Mouse (Mus musculus): ENCODE results near the gene Tmem107.

Gene Tmem107

GRCm38 (mm10) chr11:69070590-69071222 is at the start of gene Tmem107:
Tmem107 (plus strand) TSS chr11:69070806.
- peak; percentile 86 to 93 for DNase-seq (ENCODE audit: low spot score in 2 of 2)

GRCm38 (mm10) chr11:69026562-69026961 is 44.0 kb upstream of the Tmem107 start:
- no peak for DNase-seq (ENCODE audit: low spot score in 2 of 2)

DNA sequence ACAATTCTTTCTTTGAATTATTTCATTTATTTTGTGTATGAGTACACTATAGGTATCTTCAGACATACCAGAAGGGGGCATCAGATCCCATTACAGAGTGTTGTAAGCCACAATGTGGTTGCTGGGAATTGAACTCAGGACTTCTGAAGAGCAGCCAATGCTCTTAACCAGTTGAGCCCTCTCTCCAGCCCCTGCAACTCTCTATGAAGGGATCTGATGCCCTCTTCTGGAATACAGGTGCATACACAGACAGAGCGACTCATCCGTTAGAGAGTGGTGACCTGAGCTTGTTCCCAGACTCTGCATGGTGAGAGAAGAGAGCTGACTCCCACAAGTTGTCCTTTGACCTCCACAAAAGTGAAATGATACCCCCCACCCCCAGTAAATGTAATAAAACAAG is 41.8 kb upstream of the Tmem107 start:
- DNase-seq (ENCODE audit: low spot score in 2 of 2): no peak

DNA sequence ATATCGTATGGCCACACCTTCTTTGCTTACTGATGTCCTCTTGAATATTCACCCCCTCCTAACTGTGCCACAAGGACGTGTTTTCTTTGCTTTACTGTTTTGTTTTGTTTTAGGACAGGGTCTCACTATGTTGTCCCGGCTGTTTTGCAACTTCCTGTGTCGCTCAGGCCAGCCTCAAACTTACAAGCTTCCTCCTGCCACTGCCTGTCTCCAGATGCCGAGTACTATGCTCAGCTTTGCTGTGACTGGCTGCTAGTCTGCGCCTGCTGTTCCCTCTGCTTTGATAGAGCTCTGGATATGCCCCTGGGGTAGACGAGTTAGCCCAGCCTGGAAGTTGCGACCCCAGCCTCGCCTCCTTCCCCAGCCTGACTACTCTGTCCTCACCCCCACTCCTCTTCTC is 37.1 kb upstream of the Tmem107 start:
- no peak for DNase-seq (ENCODE audit: low spot score in 2 of 2)

DNA sequence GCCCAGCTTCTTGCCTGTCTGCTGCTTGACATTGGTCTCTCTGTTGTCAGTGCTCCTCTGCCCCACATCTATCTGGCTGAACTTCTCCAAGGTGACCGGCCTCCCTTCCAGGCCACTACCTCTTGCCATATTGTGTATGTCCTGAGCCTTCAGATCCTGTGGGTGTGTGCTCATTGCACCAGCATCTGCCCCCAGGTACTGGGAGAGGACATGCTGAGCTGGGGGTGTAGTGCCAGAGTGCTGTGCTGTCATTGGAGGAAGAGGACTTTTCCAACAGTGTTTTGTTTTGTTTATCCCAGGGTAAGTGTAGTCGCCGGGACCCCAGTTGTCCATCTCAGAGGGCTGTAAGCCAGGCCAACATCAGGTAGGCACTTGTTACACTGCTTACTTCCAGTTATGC is 36.0 kb upstream of the Tmem107 start:
- DNase-seq (ENCODE audit: low spot score in 2 of 2): no peak

- DNase-seq (ENCODE audit: low spot score in 2 of 2): no peak
Observed at GRCm38 (mm10) chr11:69035411-69035810, 35.2 kb upstream of the Tmem107 start.

- peak; percentile 67 to 81 for DNase-seq (ENCODE audit: low spot score in 2 of 2)
Observed at GRCm38 (mm10) chr11:69035849-69036248, 34.8 kb upstream of the Tmem107 start.

GRCm38 (mm10) chr11:69036486-69037230 is 33.9 kb upstream of the Tmem107 start:
- DNase-seq (ENCODE audit: low spot score in 2 of 2): peak; percentile 82

GRCm38 (mm10) chr11:69037231-69038061 is 33.2 kb upstream of the Tmem107 start:
- peak; percentile 64 to 75 for DNase-seq (ENCODE audit: low spot score in 2 of 2)

DNA sequence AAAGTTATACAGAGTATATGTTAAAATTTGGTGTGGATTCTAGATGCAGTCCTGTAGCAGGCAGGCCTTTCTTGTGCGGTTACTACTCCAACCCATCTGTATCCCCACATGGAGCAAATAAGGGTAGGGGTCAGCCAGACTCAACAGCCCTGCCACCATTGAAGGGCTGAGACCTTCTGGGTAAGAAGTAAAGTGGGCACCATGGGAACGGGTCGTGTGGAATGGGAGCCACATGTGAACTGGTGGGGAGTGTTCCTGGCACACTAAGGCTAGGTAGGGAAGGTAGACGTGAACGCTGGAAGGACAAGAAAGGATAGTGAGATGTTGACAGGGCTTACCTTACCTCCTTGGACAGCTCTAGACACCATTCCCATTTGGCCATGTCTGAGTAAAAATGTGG is 32.4 kb upstream of the Tmem107 start:
- no peak for DNase-seq (ENCODE audit: low spot score in 2 of 2)

DNA sequence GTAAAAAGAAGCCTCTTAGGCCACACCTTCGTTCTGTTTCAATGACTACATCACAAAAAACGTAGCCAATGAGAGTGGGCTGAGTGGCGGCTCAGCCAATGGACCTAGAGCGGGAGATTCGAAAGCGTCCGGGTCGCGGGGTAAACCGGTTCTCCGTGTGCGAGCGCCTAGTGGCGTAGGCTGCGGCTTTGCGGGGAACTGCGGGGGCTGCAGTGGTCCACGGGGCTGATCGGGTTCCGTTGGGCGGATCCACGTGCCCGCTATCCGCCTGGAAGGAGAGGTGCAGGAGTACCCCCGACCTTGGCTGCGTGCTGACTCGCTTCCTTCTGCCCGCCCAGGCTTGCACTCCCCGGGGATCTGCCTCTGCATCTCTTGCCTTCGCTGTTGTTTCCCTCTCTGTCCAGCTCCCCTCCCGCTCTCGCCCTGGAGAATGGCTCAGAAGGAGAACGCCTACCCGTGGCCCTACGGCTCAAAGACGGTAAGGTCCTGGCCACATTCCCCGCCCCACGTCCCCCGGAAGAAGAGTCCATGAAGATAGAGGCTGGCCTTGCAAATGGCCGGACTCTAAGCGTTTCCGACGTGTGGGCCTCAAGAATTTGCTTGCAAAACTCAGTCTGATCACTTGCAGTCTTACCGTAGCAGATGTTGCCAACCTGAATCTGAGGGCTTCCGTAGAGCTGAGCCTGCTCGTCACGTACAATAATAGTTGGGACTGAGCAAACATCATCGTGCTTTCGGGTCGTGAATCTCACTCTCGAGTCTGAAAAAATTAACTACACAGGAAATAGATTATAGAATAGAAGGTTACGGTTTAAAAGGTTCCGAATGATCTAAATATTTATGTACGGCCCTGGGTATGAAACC is 24.8 kb upstream of the Tmem107 start, which contains the start of gene Aurkb:
TSS of gene Aurkb (plus strand) at position 117 of the 864 bp plus-strand sequence.
- peak; percentile 73 to 80 for DNase-seq (ENCODE audit: low spot score in 2 of 2)

DNA sequence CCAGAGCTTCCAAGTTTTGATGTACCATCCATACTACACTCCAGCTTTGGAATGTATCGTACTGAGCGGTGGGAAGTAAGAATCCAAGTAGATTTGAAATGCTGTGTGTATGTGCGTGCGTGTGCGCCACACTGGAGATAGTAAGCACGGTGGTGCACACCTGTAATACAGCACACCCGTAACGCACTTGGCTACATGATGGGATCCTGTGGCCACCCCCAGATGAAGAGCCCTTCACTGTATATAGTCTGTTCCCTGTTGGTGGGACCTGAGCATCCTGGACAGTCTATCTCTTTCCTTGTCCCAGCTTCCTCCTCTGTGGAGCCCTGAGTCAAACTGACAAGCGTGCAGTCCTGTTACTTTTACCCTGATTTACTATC is 24.2 kb upstream of the Tmem107 start:
- DNase-seq (ENCODE audit: low spot score in 2 of 2): no peak

GRCm38 (mm10) chr11:69047592-69047991 is 23.0 kb upstream of the Tmem107 start:
- no peak for DNase-seq (ENCODE audit: low spot score in 2 of 2)

DNA sequence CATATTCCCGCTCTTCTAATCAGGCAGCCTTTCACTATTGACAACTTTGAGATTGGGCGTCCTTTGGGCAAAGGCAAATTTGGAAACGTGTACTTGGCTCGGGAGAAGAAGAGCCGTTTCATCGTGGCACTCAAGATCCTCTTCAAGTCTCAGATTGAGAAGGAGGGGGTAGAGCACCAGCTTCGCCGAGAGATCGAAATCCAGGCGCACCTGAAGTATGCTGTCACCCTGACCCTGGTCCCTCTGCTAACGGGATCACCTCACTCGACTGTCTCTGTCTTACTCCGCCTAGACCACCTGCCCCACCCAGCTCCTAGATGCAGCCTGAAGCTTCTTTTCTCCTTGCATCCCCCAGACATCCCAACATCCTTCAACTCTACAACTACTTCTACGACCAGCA is 22.5 kb upstream of the Tmem107 start:
- DNase-seq (ENCODE audit: low spot score in 2 of 2): no peak

- no peak for DNase-seq (ENCODE audit: low spot score in 2 of 2)
Observed at GRCm38 (mm10) chr11:69050748-69051147, 19.9 kb upstream of the Tmem107 start.

- DNase-seq (ENCODE audit: low spot score in 2 of 2): no peak
Observed at GRCm38 (mm10) chr11:69051771-69052170, 18.8 kb upstream of the Tmem107 start.

GRCm38 (mm10) chr11:69052824-69053421 is 17.7 kb upstream of the Tmem107 start:
- DNase-seq (ENCODE audit: low spot score in 2 of 2): no peak

GRCm38 (mm10) chr11:69053848-69054247 is 16.8 kb upstream of the Tmem107 start:
- no peak for DNase-seq (ENCODE audit: low spot score in 2 of 2)

DNA sequence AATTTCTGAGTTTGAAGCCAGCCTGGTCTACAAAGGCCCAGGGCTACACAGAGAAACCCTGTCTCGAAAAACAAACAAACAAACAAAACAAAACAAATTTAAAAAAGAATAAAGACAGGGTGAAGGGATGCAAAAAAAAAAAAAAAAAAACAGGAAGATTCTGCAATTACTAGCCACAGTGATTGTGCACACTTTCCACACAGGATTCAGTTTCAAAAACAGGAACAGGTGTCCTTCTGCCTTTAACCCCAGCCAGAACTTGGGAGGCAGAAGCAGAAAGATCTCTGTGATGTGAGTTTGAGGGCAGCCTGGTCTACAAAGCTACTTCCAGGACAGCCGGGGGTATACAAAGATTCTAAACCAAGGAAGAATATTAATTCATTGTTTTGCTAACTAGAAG is 12.3 kb upstream of the Tmem107 start:
- DNase-seq (ENCODE audit: low spot score in 2 of 2): no peak

- no peak for DNase-seq (ENCODE audit: low spot score in 2 of 2)
Observed at GRCm38 (mm10) chr11:69058729-69059356, 11.8 kb upstream of the Tmem107 start.

All from spleen, postnatal 14 days (tissue).